Mouse (Mus musculus) heart, embryonic 13.5 days (tissue): ENCODE measurements at regions not wholly inside any gene's neighbourhood (a gene's known extent, or its start where the extent isn't known, plus 50 kb on each side); places are given as distances from the start of the nearest gene placed in this dataset.

Experiments used
- ATAC-seq: fragments of 200-750 bp; cut with Nextera tagmentation; 2 replicates; pipeline ENCODE4 v1.8.0; 2017; ENCODE audit warnings: moderate TSS enrichment; ENCODE audit not compliant: insufficient number of reproducible peaks, low FRiP score, low TSS enrichment; ENCODE audit errors: extremely low read depth
- H3K27ac ChIP-seq: fragments of 300-500 bp; sonication (generic); replicated peaks from 2 replicates; pipeline ENCODE4 v1.5.1; 2015; ENCODE audit warnings: moderate library complexity, mild to moderate bottlenecking, inconsistent platforms
- H3K27me3 ChIP-seq: fragments of 300-500 bp; sonication (generic); replicated peaks from 2 replicates; pipeline ENCODE4 v1.6.1; 2015; ENCODE audit warnings: mild to moderate bottlenecking, inconsistent platforms
- H3K36me3 ChIP-seq: fragments of 300-500 bp; sonication (generic); 2 replicates; pipeline ENCODE4 v1.6.1; 2015; ENCODE audit warnings: mild to moderate bottlenecking, inconsistent platforms
- H3K4me1 ChIP-seq: fragments of 300-500 bp; sonication (generic); 2 replicates; pipeline ENCODE4 v1.6.1; 2015; ENCODE audit warnings: inconsistent platforms
- H3K4me2 ChIP-seq: fragments of 300-500 bp; sonication (generic); 2 replicates; pipeline ENCODE4 v1.6.1; 2015; ENCODE audit warnings: inconsistent platforms, mild to moderate bottlenecking, moderate library complexity
- H3K4me3 ChIP-seq: fragments of 300-500 bp; sonication (generic); 2 replicates; pipeline ENCODE4 v1.5.1; 2015; ENCODE audit warnings: moderate library complexity, mild to moderate bottlenecking, inconsistent platforms
- H3K9ac ChIP-seq: fragments of 300-500 bp; sonication (generic); 2 replicates; pipeline ENCODE4 v1.6.1; 2015; ENCODE audit warnings: inconsistent platforms, mild to moderate bottlenecking, moderate library complexity
- H3K9me3 ChIP-seq: fragments of 300-500 bp; sonication (generic); 2 replicates; pipeline ENCODE4 v1.6.1; 2016; ENCODE audit warnings: inconsistent platforms
- WGBS: fragments of 180-500 bp; shearing (Covaris S2); methylation state at CpG from one replicate; pipeline ENCODE4 v1.1.7; 2015; ENCODE audit warnings: mixed read lengths; 5-methylcytosine and 5-hydroxymethylcytosine counted together

DNA sequence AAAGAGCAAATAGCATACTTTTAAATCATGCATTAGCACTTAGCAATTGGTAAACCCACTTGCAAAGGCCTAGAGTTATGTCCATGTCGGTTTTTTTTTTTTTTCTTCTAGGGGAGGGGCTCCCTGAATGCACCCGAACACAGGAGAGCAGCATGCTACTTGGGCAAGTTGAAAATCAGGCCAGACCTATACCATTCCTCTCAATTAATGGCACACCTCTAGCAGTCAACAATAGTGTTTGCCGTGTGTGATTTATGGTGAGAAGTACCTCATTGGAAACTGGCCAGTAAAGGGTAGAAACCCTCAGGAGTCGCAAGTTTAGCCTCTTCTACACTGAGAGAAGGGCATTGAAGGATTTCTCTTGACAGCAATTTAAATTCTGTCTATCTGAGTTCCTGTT is 1421.0 kb upstream of the Tenm3 start:
- H3K27me3 ChIP-seq: no peaks in the 10 kb centered on the region
- no peak for ATAC-seq
- H3K36me3 ChIP-seq: no peaks in the 10 kb centered on the region
- no peak overlapping the region for H3K4me3 ChIP-seq
- no peak overlapping the region for H3K9ac ChIP-seq
- H3K9me3 ChIP-seq: no peaks in the 10 kb centered on the region
- 62% methylated on average over 4 of the region's 4 CpGs for WGBS
- H3K4me1 ChIP-seq: no peaks in the 10 kb centered on the region
- no peak overlapping the region for H3K4me2 ChIP-seq
- no peak overlapping the region for H3K27ac ChIP-seq
